Mouse (Mus musculus) spleen, adult 2 months (tissue): ENCODE data around the gene Chrm1.

Experiments
- CTCF ChIP-seq: fragments of 200-500 bp; IDR thresholded peaks from 2 replicates; pipeline ENCODE4 v1.5.1; 2011; ENCODE audit warnings: mild to moderate bottlenecking, inconsistent platforms; ENCODE audit not compliant: insufficient read depth, insufficient read length, insufficient replicate concordance; ENCODE audit errors: extremely low read depth
- POLR2A ChIP-seq: fragments of 200-500 bp; IDR thresholded peaks from 2 replicates; pipeline ENCODE4 v1.6.1; 2011; ENCODE audit warnings: low read depth, low read length, inconsistent platforms

DNA sequence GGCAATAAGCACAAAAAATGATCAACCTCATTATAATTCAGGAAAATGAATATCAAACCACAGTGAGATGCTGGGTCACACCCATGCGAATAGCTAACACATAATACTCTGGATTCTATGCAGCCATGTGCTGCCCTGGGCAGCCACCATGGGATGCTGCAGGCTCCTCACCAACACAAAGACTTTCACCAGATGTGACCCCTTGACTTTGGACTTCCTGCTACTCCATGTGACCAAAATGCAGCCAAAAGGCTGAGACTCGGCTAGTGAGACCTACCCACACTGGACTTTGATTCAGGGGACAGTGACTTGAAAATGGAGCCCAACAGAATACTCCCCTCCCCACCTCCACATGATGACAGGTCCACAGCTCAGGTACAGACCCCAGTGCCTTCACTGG lies 33.3 kb upstream of the Chrm1 start:
- TF ChIP-seq POLR2A (no peak), CTCF (no peak)
